Mouse (Mus musculus) gastrocnemius, postnatal 14 days (tissue): Measurements from ENCODE around the gene Zfp369. TPM values are rescaled to one million over a fixed set of nuclear protein-coding genes. Genes with fewer than 3 reads are reported as not detected.
"Not testable (repeated sequence)": the region's sequence is repeated elsewhere in the genome, so short reads cannot be mapped to it uniquely, and the experiment has no call there.

ENCODE experiments used
- DNase-seq: peaks from one replicate; pipeline ENCODE4 v3.0.0; 2021; ENCODE audit warnings: mixed read lengths
- intact Hi-C: fragments of 180-260 bp; cut with DNase I; formaldehyde crosslinking; loops from one replicate; pipeline ENCODE4 v1.15.1; 2025; ENCODE audit warnings: low total_unique reads
- long read RNA-seq, 2 experiments: library from polyadenylated mRNA; stranded (forward); transcript quantifications; one replicate each; pipeline ENCODE4 v2.0.0; 2021
- total RNA-seq, 2 experiments: library from RNA; stranded (reverse); gene quantifications; 2 replicates each; pipeline ENCODE4 v1.2.3; 2021

The Zfp369 gene
- 10 to 100 TPM in 1 of 2 experiments, 1 to 10 TPM in 1; 9.2 to 10.3 TPM for total RNA-seq
- long read RNA-seq, experiment 1, partial matches to known transcripts: 0 of 1 reads
- long read RNA-seq, experiment 1, other reads (novel, unspliced or antisense): 0 of 1 reads
- long read RNA-seq, experiment 2: 0 reads

DNA sequence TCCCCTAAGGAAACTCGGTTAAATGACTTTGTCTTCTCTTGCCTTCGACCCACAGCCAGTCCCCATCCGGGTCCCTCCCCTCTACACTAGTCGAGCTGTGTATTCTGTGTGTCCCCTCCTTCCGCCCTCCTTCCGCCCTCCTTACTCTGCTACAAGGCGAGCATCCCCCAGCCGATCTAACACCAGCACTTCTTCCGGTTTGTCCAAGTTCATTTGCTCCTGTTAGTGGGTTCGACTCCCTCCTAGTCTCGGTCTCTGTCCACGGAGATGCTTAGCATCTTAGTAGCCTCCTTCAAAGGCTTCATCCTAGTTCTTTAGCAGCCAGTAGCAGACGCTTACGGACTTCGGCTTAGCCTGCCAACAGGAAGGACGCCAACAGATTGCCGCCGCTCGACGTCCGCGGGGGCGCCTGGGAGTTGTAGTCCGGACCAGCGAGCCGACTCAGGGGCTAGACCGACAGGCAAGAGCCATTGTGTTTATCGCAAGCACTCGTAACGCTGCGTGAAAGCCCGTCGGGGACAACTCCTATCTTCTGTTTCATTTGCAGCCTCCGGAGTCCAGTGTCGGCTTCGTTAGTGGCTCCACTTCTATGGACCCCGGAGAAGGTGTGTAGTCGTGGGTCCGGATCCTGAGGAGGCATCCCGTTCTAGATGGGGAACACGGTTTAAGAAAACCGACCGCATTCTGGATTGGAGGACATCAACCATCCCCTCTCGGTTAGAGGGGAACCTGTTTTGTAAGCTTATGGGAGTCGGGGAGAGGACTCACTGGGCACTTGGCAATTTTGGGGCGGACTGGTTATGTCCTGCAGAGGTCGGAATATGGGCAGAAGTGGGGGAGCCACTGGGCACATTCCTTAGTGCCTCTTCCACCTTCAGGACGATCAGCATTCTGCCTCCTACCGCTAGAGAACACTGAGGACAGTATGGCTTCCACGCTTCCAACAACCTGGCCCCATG is at the start of gene Zfp369:
Gene Zfp369 (plus strand): TSS at position 432 of the 959 bp plus-strand sequence.
- intact Hi-C loops: loop anchor here (5.0 kb wide), 1 partner anchor 36 kb away; no protein-coding TSS in a partner anchor

DNA sequence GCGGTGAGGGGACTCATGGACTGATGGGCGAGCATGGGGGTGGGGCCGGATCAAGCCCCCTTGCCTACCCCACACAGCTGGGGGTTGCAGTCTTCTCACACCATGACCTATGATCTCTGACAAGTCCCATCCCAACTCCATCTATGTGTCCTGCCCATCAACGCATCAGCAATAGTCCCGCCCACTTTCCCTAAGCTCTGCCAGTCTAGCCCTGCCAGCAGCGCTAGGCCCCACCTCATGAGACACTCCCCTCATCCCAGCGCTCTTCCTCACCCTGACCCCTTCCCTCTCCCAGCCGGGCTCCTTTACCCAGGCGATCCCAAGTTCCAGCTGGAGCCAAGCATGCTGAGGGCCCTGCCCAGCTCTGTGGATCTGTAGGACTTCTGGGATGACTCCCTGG is 41.4 kb upstream of the Zfp369 start:
- intact Hi-C loops: no loop called here
- no peak for DNase-seq

More for the DNA sequence above, at the start of gene Zfp369:
- DNase-seq: peak; percentile 95

DNA sequence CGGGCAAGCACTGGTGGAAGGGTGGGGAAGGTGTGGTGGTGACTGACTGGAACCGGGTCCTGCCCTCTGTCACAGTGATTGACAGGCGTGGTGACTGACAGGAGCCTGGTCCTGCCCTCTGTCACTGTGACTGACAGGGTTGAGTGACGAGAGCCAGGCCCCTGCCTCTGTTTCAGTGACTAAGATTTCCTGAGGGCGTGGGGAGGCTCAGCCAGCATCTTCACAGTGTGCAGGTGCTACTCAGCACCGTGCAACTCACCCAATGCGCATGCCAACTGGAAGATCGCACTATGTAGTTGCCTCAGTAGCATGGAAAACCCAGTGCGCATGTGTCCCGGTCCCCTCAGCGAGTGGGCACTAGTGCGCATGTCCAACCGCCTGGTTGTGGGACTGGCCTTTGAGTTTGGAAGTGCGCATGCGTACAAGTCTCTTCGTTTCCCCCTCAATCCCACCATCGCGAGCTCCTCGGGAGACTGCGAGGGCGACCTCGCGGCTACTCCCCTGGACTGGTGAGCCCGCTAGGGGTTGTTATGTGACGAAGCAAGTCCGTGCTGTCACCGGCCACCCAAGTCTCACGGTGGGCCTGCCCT is 38.0 kb upstream of the Zfp369 start:
- DNase-seq: peak; percentile 96
- intact Hi-C loops: loop anchor here (5.0 kb wide), 1 partner anchor 37 kb away; the partner anchor contains the start of gene Zfp369

DNA sequence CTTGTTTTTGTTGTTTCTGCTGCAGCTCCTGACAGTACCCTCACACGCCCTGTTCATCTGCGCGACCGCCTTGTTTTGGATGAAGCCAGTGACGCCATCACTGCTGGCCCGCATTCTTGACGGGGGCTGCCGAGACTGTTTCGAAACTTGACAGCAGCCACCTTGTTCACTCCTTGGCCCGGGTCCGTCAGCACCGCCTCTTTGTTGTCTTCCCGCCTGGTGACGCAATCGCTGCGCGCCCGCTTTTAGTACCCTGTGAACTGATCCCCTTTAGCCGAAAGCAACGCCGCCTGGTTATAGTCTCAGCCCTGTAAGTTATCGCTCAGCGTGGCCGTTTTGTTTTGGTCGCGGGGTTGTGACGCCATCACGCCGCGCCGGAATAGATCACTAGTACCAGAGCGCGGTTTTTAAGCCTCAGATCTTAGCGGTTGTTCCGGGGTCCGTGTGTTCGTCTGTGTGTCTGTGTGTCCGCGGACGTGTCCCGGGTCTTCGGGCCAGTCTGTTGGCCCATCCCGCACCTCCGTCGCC is 37.5 kb upstream of the Zfp369 start:
- peak; percentile 92 for DNase-seq
- intact Hi-C loops: loop anchor here (5.0 kb wide), 1 partner anchor 36 kb away; the partner anchor contains the start of gene Zfp369

DNA sequence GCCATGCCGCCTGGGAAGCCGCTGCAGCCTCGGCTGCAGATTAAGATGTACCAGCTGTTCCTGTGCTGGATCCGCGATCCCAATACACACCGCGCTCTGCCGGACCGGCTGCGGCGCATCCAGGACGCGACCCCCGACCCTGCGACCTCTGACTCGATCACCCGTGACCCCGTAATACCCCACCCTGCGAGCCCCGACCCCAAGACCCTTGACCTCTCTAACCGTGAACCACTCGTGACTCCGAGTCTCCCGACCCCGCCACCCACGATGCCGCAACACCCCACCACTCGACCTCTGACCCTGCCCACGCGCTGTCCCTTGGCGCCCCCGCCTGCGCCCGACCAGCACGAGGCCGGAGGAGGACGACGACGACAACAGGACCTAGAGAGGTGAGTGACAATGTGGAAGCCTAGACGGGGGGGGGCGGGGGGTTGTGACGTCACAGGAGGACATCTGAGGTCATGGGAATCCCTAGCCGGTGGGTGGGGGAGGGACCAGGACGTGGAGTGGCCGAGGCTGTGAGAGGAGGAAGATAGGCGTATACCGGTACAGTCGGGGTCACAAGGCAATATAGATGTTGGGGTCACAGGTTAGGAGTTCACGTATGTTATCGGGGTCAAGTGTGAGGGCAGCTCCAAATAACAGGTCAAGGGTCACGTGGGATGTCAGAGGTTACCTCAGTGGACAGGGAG is 36.8 kb upstream of the Zfp369 start:
- intact Hi-C loops: loop anchor here (5.0 kb wide), 1 partner anchor 36 kb away; the partner anchor contains the start of gene Zfp369
- DNase-seq: no peak

DNA sequence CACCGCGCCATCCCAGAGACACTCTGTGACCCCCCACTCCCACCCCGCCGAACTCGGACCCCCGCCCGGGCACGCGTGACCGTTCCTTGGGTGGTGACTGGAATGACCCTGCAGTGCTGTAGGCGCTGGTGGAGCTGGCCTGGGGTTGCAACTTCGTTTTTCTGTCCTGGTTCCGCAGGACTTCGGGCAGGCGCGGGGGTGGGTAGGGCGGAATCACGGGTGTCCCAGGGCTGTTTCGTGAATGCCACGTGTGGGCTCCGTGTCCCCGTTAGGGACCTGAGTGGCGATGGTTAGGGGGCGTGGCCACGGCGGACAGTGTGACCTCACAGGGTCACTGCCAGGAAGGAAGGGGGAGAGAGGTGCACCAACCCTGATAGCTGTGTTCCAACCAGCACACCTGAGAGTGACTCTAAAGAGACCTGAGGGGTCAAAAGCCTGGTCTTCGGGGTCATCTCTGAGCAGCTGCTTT is 36.3 kb upstream of the Zfp369 start:
- DNase-seq: no peak
- intact Hi-C loops: loop anchor here (5.0 kb wide), 1 partner anchor 35 kb away; the partner anchor contains the start of gene Zfp369

DNA sequence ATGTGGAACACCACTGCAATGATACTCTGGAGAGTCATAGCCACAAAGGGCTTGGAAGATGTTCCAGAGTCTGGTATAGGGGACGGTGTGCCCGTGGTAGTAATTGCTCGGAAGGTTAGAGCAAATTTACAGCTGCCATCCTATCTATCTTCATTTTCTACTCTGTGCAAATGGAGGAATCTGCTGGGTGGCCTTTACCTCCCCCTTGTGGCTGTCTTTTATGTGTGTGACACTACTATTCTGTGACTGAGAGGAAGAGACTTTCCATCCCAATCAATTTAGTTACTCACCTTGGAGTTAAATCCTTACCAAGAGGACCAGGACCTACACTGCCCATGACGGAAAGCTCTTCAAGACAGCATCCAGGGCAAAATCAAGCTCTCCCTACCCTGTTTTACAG is 35.3 kb upstream of the Zfp369 start:
- intact Hi-C loops: loop anchor here (5.0 kb wide), 1 partner anchor 34 kb away; the partner anchor contains the start of gene Zfp369
- no peak for DNase-seq

DNA sequence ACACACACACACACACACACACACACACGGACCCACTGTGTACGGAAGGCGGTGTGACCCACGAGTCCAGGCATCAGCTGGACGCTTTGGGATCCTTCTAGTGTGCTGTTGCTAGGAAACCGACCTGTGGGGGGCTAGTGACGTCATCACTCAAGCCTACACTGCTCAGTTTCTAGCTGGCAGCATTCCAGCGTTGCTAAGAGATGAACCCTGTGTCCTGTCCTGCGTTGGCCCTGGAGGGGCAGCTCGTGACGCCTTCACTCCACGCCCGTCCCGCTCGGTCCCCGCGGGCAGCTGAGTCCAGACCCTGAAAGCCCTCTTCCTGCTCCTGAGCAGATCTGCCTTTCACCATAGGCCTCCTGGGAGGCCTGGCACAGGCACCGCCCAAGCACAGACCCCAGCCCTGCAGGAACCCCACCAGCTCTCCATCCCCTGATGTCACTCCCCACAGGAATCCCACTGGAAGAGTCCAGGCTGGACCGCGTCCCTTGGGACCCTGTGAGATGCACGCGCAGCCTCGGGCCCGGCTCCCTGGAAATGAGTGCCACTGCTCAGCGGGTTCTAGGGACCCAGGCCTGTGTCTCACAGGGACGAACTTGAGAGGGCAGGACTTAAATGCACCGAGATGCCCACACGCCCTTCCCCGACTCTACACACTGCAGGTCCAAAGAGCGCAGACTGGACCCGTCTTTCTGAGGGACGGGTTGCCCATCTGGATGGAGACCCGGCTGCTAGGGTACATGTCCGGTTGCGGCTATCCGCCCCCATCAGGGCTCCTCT is 20.2 kb upstream of the Zfp369 start:
- DNase-seq: peak; percentile 20
- intact Hi-C loops: no loop called here

DNA sequence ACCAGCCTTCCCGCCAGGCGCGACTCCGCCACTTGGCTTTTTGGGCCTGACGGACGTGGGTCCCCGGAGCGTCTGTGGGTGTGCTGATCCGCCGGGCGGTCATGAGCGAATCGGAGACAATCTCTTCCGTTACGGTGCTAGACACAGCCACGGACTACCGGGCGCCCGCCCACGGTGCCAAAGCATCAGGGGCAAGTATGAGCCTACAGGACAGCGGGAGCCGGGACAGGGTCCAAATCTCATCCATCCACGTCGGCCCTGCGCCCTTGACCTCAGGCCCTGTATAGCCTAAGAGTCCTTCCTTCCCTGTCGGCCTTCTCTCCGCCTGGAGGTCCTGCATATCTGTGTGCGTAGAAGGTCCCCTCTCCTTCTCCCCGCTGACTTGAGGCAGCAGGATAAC is 19.4 kb upstream of the Zfp369 start, which contains the start of gene Gm10775:
Gene Gm10775 (plus strand): TSS at position 301 of the 400 bp plus-strand sequence.
- intact Hi-C loops: no loop called here
- DNase-seq: no peak

DNA sequence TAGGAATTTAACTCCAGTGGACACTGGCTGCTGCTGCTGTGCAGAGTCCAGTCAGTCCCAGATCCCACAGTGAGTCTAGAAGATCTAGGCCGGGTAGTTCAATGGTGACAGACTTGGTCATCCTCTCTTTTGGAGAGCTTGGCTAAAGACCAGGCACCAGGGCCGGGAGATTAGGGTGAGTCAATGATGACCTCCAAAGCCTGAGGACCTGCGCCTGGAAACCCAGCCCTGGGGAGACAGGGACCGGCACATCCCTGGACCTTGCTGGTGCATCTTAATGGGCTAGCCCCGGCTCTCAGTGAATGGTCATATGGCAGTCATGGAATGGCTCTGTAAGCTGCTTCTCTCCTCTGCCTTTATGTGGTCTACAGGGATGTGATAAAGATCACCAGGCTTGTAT is 16.5 kb upstream of the Zfp369 start:
- intact Hi-C loops: no loop called here

DNA sequence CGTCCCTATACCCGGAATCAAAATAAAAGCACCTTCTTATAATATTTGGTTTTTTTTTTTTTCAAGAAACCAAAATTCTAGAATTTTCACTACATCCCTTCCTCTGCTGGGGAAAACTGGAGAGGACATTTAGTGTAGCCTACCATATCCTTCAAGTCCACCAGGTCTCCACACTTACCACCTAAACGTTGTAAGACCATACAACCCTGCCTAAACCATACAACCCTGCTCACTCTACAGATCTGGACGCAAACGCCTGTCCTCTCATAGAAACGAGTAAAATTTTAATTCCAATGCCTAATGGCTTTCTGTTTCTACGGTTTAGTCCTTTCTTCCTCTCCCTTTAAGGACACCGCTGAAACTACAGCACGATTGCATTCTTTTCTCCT is 626 bp upstream of the Zfp369 start:
- intact Hi-C loops: loop anchor here (5.0 kb wide), 1 partner anchor 36 kb away; no protein-coding TSS in a partner anchor
- DNase-seq: no peak

More for the DNA sequence above, 16.5 kb upstream of the Zfp369 start:
- DNase-seq: no peak

DNA sequence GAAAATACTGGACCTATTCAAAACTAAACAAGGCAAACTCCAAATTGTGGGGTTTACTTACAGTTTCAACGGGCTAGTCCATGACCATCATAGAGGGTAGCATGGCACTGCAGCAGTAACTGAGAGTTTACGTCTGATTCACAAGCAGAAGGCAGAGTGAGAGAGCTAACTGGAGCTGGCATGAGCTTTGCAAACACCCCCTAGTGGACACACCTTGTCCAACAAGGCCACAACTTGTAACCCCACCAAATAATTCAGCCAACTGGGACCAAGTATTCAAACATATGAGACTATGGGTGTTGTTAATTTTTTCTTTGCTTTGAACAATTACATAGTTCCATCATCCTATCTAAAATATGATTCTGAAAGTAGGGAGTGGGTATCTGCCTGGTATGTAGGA is 8.2 kb downstream of the Zfp369 start:
- no peak for DNase-seq
- intact Hi-C loops: no loop called here

DNA sequence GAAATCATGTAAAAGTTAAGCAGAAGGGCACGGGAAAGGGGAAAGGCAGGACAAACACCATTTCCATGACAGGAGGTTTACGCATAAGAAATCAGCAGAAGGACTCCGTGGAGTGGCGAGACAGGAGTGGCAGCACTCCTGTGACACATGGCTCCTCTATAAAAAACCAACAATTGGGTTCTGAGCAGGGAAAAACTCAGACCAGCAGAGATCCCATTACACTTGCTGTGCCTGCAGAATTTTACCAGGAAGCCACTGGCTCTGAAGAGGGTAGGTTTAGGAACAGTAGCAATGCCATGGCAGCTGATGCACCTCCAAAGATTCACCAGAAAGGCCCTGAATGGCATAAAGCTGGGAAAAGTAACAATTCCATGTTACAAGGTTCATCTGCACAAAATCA is 17.7 kb downstream of the Zfp369 start:
- no peak for DNase-seq
- intact Hi-C loops: no loop called here

DNA sequence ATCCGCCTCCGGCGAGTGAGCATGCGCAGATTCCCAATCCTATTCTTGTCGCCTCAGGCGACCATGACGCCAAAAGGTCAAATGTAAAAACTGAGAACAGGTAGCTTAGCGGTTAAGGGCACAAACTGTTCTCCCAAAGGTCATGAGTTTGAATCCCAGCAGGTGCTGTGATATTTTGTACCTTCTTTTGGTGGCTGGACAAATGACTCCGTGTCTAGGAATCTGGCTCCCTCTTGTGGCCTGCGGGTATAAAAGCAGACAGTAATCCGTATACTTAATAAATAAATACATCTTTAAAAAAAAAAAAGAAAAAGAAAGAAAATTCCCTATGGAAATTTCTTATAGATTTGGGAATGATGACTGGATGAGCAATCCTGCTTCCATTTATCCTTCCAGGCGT is 32.2 kb downstream of the Zfp369 start:
- peak; percentile 17 for DNase-seq
- intact Hi-C loops: loop anchor here (5.0 kb wide), 1 partner anchor 134 kb away; no protein-coding TSS in a partner anchor

DNA sequence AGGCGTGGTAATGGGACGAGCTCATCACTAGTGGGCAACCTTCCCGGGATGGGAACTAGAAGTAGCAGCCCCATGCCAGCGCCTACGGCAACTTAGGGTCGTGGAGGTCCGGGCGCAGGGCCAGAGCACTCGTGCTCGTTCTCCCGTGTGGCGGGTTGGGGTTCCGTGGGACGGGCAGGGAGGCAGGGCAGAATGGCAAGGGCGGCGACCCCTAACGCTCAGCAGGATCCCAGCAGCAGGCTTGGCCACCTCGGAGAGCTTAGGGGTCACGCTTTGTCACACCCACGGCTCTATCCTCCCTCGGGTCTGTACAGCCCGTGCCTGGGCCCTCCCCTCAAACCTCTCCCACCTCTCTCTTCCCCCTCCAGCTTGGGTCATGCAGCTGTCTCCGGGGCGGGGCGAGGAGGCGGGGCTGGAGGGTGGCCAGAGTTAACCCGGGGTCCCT is 32.7 kb downstream of the Zfp369 start:
- peak; percentile 15 for DNase-seq
- intact Hi-C loops: loop anchor here (5.0 kb wide), 1 partner anchor 134 kb away; no protein-coding TSS in a partner anchor

DNA sequence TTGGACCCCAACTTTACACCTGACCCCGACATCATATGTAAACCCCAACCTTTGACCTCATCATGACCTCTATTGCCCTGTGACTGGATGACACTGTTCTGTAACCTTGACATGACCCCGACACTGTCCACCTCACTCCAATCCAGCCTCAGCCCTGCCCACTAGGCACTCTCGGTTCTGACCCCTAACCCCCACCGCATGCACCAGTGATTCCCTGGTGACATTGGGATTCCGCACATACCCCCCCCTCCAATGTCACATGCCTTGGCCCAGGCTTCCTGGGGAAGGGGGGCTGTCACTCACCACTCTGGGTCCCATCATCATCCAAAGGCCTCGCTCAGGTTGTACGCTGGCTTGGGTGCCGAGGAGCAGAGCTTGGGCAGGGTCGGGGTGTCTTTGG is 33.2 kb downstream of the Zfp369 start:
- intact Hi-C loops: loop anchor here (5.0 kb wide), 1 partner anchor 135 kb away; no protein-coding TSS in a partner anchor
- DNase-seq: no peak

DNA sequence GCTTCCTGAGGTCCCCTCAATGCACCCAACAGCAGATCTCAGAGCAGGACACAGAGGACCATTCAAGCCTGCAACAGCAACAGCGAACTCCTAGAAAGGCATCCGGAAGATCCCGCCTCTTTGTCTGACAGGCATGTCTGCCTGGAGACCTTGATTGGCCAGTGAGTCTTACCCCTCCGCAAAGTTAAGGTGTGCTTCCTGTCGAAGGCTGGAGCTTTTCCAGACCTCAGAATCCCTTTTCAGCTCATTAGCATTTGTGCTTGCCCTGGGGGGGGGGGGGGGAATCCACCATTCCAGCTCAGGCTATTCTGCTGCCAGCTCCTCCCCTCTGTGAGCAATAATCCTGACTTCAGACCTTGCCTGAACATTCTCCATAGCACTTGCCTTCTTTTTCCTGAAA is 69.9 kb downstream of the Zfp369 start:
- intact Hi-C loops, DNase-seq: not testable (repeated sequence)

DNA sequence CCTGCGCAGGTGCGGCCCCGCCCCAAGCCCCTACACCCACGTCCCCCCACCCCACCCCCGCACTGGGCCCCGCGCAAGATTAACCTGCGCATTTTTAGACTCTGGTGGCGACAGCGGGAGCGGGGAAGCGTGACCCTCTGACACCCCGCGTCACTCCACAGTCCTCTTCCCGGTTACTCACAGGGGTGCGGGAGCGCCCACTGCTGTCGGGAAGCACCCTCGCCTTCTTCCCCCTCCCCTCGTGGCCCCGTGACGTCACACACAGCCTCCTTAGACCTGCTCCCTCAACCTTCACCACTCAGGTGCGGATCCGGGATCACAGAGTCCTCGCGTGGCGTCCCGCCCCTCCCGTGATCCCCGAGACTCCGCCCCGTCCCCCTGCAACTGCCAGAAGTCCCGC is 73.2 kb downstream of the Zfp369 start:
- intact Hi-C loops: not testable (repeated sequence)

More for the DNA sequence above, 73.2 kb downstream of the Zfp369 start:
- DNase-seq: peak; percentile 3
